Mouse (Mus musculus): ENCODE results near the gene Osbpl2. TPM values are rescaled to one million over a fixed set of nuclear protein-coding genes. Genes with fewer than 3 reads are reported as not detected.

Osbpl2 gene
- polyA plus RNA-seq, 1 experiment from 2014 or later: 52.5 TPM

DNA sequence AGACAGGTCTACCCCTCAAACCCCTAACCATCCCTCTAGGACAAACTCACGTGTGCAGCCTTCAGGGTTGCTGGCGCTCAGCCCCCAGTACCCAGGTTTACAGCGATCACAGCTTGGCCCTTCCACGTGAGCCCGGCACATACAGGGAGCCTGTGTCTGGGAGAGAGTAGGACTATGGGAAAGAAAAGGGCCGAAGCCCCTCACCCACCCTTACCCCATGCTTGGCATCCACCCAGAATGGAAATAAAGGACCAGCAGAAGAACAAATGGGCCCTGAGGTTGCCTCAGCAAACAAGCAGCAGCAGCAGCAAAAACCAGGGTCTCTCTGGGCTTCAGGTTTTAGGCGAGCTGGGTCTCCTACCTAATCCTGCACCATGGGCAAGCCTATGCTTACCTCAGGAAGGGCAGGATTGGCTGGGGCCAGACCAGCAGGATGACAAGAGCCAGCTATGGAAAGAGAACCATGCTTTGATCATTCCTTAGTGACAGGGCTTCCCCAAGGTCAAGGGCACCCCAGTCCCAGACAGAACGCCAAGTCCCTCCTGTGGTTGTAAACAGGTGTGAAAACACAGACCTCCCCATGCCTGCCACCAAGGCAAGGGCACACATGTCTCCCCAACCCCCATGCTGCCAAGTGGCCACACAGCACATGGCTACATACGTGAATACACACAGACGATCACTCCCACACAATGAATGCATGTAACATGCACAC, 78.4 kb downstream of the Osbpl2 start:
- no peaks in the 10 kb centered on the region for H3K36me3 ChIP-seq
- H3K4me3 ChIP-seq: no peak overlapping the region
- no peaks in the 10 kb centered on the region for H3K9me3 ChIP-seq
- no peak overlapping the region for H3K27ac ChIP-seq
- H3K4me1 ChIP-seq: 0 out of 2 replicates have a peak, but pooled peaks cover 4% of the 10 kb centered on the region
- WGBS: 86% methylated on average over 10 of the region's 10 CpGs
- no peaks in the 10 kb centered on the region for H3K27me3 ChIP-seq (replicated peaks)
- ATAC-seq (ENCODE audit: low FRiP score, low read depth): no peak
- no peak overlapping the region for H3K4me2 ChIP-seq (replicated peaks)
- 0 out of 2 replicates have a peak overlapping the region, but pooled peaks have one; percentile 26 for H3K9ac ChIP-seq

DNA sequence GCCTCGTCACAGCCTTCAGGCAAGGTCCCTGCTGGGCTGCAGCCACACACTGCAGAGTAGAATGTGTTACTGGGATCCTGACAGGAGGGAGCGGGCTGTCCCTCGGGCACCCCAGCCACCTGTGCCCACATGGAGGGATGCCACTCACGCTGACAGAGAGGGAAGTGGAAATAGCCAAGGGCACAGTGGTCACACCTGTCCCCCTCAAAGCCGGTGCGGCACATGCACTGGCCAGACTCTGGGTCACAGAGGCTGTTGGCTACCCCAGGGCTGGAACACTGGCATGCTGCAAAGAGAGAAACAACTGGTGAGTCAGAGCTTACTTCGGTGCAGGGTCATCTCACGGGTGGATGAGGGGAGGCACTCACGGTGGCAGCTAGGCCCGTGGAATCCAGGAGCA, 79.7 kb downstream of the Osbpl2 start:
- Histone ChIP-seq H3K9ac (no peak overlapping the region), H3K9me3 (no peaks in the 10 kb centered on the region), H3K4me3 (no peak overlapping the region), H3K4me1 (0 out of 2 replicates have a peak, but pooled peaks cover 4% of the 10 kb centered on the region), H3K27me3 (replicated peaks) (no peaks in the 10 kb centered on the region), H3K4me2 (replicated peaks) (no peak overlapping the region), H3K27ac (no peak overlapping the region), H3K36me3 (no peaks in the 10 kb centered on the region)
- 87% methylated on average over 10 of the region's 10 CpGs for WGBS
- no peak for ATAC-seq (ENCODE audit: low FRiP score, low read depth)

DNA sequence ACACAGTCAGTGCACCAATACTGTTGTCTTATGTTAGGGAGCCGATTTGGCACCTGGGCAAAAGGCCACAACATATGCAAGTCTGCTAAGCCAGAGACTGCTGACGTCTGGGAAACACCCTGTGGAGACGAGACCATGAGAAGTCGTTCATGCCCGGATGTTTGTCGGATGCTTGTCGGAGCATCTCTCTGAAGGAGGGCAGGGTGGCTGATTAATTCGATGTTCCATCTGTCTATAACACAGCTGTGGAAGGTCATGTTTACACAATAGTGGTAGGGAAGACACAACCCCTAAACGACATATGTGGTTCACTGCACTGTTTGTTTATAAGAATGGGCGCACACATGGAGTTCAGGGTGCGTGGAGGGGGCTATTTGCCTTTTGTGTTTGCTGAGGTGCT, 81.6 kb downstream of the Osbpl2 start:
- Histone ChIP-seq H3K27ac (no peak overlapping the region), H3K4me1 (peaks cover 13% of the 10 kb centered on the region), H3K9ac (no peak overlapping the region), H3K36me3 (no peaks in the 10 kb centered on the region), H3K27me3 (replicated peaks) (no peaks in the 10 kb centered on the region), H3K4me2 (replicated peaks) (no peak overlapping the region), H3K4me3 (no peak overlapping the region), H3K9me3 (no peaks in the 10 kb centered on the region)
- WGBS: 53% methylated on average over 11 of the region's 11 CpGs
- no peak for ATAC-seq (ENCODE audit: low FRiP score, low read depth)

DNA sequence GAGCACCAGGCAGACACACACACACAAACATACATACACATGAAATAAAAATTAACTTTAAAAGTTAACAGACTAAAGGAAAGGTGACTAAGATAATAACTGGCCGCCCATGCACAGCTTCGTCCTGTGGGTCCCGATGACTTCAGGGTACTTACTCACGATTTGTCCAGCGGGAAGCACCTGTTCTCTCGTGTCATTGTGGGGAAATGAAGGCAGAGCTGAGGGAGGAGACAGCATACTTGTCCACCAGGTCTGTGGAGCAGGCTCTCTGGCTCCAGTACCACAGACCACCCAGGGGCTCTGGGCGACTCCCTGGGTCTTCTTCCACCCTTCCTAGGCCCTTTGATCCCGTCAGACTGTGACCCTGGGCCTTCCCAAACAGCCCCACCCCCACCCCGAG, 82.2 kb downstream of the Osbpl2 start:
- WGBS: 76% methylated on average over 9 of the region's 9 CpGs
- ATAC-seq (ENCODE audit: low FRiP score, low read depth): no peak
- Histone ChIP-seq H3K27ac (no peak overlapping the region), H3K27me3 (replicated peaks) (no peaks in the 10 kb centered on the region), H3K4me2 (replicated peaks) (no peak overlapping the region), H3K9ac (no peak overlapping the region), H3K4me1 (peaks cover 19% of the 10 kb centered on the region), H3K36me3 (no peaks in the 10 kb centered on the region), H3K9me3 (no peaks in the 10 kb centered on the region), H3K4me3 (no peak overlapping the region)

DNA sequence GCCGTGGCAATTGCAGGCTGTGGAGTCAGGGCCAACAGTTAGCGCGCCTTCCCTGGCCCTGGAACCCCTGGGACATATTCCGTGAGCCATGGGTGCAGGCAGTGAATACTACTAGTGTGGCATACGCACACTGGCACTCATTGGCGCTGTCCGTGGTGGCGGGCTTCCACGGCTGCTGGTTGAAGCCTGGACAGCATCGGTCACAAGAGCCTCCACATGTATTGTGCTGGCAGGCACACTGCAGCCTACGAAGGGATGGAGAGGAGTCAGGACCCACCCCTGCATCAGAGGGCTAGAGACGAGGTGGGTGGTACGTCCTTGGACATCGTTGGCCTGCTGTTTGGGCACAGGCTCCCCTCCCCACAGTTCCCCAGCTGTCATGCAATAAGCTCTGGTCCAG, 83.2 kb downstream of the Osbpl2 start:
- no peak overlapping the region for H3K9ac ChIP-seq
- no peak overlapping the region for H3K27ac ChIP-seq
- WGBS: 89% methylated on average over 14 of the region's 14 CpGs
- H3K4me3 ChIP-seq: no peak overlapping the region
- no peak for ATAC-seq (ENCODE audit: low FRiP score, low read depth)
- H3K4me1 ChIP-seq: peaks cover 19% of the 10 kb centered on the region
- no peaks in the 10 kb centered on the region for H3K27me3 ChIP-seq (replicated peaks)
- no peak overlapping the region for H3K4me2 ChIP-seq (replicated peaks)
- no peaks in the 10 kb centered on the region for H3K9me3 ChIP-seq
- H3K36me3 ChIP-seq: no peaks in the 10 kb centered on the region

DNA sequence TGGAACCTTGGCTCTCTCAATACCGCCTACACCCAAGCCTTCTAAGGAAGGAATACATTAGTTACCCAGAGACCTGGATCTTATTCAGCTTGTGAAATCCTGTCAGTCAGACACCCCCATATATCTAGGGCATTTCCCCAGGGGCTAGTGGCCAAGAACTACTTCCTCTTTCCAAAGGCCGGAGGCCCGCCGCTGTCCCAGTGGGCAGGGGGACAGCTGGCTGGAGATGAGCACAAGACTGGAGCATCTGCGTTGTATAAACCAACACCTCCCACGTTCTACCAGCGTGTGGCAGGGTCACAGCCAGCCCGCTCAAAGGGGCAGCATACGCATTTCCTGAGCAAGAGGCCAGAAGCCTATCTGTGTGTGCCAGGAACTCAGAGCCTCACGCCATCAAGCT, 83.7 kb downstream of the Osbpl2 start:
- no peak overlapping the region for H3K4me3 ChIP-seq
- 78% methylated on average over 10 of the region's 10 CpGs for WGBS
- ATAC-seq (ENCODE audit: low FRiP score, low read depth): no peak

DNA sequence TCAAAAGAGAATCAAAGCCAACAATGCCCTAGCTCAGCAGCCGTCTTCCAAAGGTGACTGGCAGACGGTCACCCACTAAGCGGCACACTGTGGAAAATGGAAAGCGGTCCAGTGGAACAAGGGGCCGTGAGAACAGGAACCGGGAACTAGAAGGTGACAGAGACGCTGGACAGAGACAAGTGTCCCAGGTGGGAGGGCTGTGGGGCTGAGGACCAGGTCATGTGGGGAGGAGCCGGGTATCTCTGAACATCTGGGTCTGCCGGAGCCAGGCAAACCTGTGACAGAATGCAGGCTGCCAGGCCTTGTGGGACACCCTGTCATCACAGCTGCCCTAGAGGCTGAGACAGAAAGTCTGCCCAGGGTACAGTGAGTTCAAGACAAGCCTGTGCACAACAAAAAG, 85.4 kb downstream of the Osbpl2 start:
- 89% methylated on average over 9 of the region's 9 CpGs for WGBS
- H3K4me1 ChIP-seq: peaks cover 15% of the 10 kb centered on the region
- H3K27me3 ChIP-seq (replicated peaks): no peaks in the 10 kb centered on the region
- no peak for ATAC-seq (ENCODE audit: low FRiP score, low read depth)
- 0 out of 2 replicates have a peak overlapping the region, but pooled peaks have one; percentile 2 for H3K27ac ChIP-seq
- no peaks in the 10 kb centered on the region for H3K36me3 ChIP-seq
- H3K9ac ChIP-seq: no peak overlapping the region
- no peak overlapping the region for H3K4me2 ChIP-seq (replicated peaks)
- H3K4me3 ChIP-seq: no peak overlapping the region
- H3K9me3 ChIP-seq: no peaks in the 10 kb centered on the region

More for the DNA sequence above, 83.7 kb downstream of the Osbpl2 start:
- H3K4me2 ChIP-seq (replicated peaks): no peak overlapping the region
- peaks cover 15% of the 10 kb centered on the region for H3K4me1 ChIP-seq
- no peak overlapping the region for H3K27ac ChIP-seq
- H3K9ac ChIP-seq: no peak overlapping the region
- H3K36me3 ChIP-seq: no peaks in the 10 kb centered on the region
- H3K27me3 ChIP-seq (replicated peaks): no peaks in the 10 kb centered on the region
- H3K9me3 ChIP-seq: no peaks in the 10 kb centered on the region

DNA sequence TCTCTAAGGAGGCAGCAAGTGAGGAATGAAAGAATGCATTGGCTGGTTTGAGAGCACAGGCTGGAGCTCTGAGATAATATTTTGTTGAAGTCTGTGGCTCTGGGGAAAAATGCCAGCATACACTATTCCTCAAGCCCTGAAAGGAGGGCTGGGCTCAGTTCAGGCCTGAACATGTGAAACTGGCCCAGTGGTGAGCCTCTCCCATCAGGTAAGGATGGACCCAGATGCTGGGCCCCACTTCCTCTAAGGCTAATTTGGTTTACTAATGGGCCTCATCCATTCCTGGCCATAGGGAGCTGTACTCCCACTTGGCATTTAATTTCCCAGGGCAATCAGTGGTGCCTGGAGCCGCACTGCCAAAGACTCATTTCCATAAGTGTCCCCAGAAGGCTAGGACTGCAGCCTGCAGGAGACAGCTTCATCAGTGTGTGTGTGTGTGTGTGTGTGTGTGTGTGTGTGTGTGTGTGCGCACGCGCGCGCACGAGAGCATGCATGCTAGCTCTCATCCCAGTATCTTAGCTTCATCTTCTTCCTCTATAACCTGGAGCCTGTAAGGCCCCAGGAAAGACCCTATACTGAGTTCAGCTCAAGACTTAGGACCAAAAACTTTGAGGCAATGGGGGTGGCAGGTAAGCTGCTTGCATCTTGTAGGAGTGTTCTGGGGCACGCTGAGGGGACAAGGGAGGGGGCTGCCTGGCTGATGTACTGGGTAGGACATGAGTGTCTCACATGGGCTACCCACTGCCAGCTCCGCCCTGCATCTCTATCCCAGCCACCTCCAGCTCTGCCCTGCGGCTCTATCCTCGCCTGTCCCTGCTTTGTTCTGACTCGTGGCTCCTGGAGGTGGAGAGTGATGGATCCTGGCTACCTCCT, 86.2 kb downstream of the Osbpl2 start:
- H3K27ac ChIP-seq: peak overlapping the region; percentile 50
- ATAC-seq (ENCODE audit: low FRiP score, low read depth): peak; percentile 81
- WGBS: 72% methylated on average over 12 of the region's 12 CpGs

DNA sequence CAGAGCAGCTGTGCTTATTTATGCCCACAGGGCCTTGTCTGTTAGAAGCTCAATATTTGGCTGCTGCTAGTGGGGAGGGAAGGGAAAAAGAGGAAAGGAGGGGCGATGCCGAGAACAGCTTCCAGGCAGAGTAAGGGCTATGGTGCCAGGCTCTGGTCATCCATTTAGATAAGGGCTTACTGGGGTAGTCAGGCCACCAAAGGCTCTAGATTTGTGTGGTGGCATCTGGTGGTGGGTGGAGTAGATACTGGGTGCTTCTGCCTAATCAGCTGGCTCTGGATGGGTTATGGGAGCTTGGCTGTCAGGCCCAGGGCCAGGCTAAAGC, 86.8 kb downstream of the Osbpl2 start:
- Histone ChIP-seq H3K4me2 (replicated peaks) (no peak overlapping the region; the same call in 1 of the 2 replicates), H3K4me1 (peaks cover 15% of the 10 kb centered on the region), H3K27me3 (replicated peaks) (no peaks in the 10 kb centered on the region), H3K9ac (no peak overlapping the region), H3K36me3 (no peaks in the 10 kb centered on the region), H3K9me3 (no peaks in the 10 kb centered on the region), H3K27ac (peak overlapping the region; percentile 50), H3K4me3 (no peak overlapping the region)
- no peak for ATAC-seq (ENCODE audit: low FRiP score, low read depth)
- WGBS: 75% methylated on average over 2 of the region's 2 CpGs

More for the DNA sequence above, 86.2 kb downstream of the Osbpl2 start:
- Histone ChIP-seq H3K4me3 (no peak overlapping the region), H3K4me1 (peaks cover 15% of the 10 kb centered on the region), H3K9me3 (no peaks in the 10 kb centered on the region), H3K9ac (no peak overlapping the region), H3K27me3 (replicated peaks) (no peaks in the 10 kb centered on the region), H3K4me2 (replicated peaks) (no peak overlapping the region; the same call in 1 of the 2 replicates), H3K36me3 (no peaks in the 10 kb centered on the region)

DNA sequence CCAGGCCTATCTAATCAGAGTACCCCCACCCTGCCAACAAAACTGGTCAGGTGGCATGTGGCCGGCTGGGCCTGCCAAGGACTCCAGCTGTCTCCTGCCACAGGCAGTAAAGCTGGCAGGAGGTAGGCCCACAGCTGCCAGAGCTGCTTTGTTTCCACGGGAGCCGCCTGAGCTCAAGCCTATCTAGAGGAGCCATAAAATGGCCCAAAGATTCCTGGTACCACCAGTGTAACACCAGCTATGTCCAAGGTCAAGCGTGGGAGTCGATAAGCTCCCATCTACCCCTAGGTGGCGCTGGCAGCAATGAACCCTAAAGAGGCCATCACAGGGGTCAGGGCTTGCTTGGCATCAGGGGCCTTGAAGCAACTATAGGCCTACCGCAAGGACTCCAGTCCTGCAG, 88.7 kb downstream of the Osbpl2 start:
- 52% methylated on average over 7 of the region's 7 CpGs for WGBS

DNA sequence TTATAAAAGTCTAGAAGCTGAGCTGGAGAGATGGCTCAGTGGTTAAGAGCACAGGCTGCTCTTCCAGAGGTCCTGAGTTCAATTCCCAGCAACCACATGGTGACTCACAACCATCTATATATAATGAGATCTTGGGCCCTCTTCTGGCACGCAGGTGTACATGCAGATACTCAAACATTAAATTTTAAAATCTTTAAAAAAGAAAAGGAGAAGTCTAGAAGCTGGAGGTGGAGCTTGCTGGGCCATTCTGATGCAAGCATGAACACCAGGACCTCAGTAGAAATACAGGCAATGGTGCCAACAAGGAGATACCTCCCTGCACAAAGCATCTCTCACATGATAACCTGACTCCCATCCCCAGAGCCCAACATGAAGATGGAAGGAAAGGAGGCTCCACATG, 89.9 kb downstream of the Osbpl2 start:
- Histone ChIP-seq H3K36me3 (no peaks in the 10 kb centered on the region), H3K4me3 (no peak overlapping the region), H3K4me1 (peaks cover 15% of the 10 kb centered on the region), H3K27me3 (replicated peaks) (no peaks in the 10 kb centered on the region), H3K9ac (no peak overlapping the region), H3K9me3 (no peaks in the 10 kb centered on the region), H3K27ac (no peak overlapping the region), H3K4me2 (replicated peaks) (no peak overlapping the region)
- ATAC-seq (ENCODE audit: low FRiP score, low read depth): no peak
- 77% methylated on average over 1 of the region's 1 CpGs for WGBS

More for the DNA sequence above, 88.7 kb downstream of the Osbpl2 start:
- H3K4me2 ChIP-seq (replicated peaks): no peak overlapping the region
- ATAC-seq (ENCODE audit: low FRiP score, low read depth): no peak
- H3K36me3 ChIP-seq: no peaks in the 10 kb centered on the region
- no peak overlapping the region for H3K9ac ChIP-seq
- H3K4me3 ChIP-seq: no peak overlapping the region
- H3K9me3 ChIP-seq: no peaks in the 10 kb centered on the region
- peaks cover 15% of the 10 kb centered on the region for H3K4me1 ChIP-seq
- no peaks in the 10 kb centered on the region for H3K27me3 ChIP-seq (replicated peaks)
- no peak overlapping the region for H3K27ac ChIP-seq

DNA sequence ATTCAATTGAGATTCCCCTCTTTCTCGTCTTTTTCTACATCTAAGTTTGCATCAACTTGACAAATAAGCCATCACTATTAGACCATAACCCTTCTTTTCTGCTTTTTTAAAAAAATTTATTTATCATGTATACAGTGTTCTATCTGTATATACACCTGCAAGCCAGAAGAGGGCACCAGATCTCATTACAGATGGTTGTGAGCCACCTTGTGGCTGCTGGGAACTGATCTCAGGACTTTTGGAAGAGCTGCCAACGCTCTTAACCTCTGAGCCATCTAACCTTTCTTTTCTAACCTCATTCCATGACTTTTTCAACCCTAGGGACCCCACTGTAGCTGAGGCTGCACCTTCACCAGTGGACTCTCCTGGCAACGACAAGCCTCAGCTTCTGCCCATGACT, 93.1 kb downstream of the Osbpl2 start:
- Histone ChIP-seq H3K36me3 (no peaks in the 10 kb centered on the region), H3K9me3 (no peaks in the 10 kb centered on the region), H3K9ac (no peak overlapping the region), H3K4me2 (replicated peaks) (no peak overlapping the region), H3K27me3 (replicated peaks) (no peaks in the 10 kb centered on the region), H3K4me3 (no peak overlapping the region), H3K4me1 (no peaks in the 10 kb centered on the region), H3K27ac (no peak overlapping the region)
- no peak for ATAC-seq (ENCODE audit: low FRiP score, low read depth)
- WGBS: 92% methylated on average over 3 of the region's 3 CpGs

Data from neural tube, embryonic 12.5 days (tissue).